In genomic region chr5:53995316-53995715, GRCm38 (mm10) we compare ENCODE assay signal across 8 mouse cellular contexts. TPM values are rescaled to one million over a fixed set of nuclear protein-coding genes. Genes with fewer than 3 reads are reported as not detected.
A peak's percentile ranks its signal among the peaks of the same experiment; 100 is the strongest.
DNase-seq lines count a peak whose midpoint lies in the region; ATAC-seq lines count a peak whose summit lies in the region.

No protein-coding gene starts in this region.

- H3K4me3 ChIP-seq in brown adipose tissue, adult 24 weeks (ENCODE audit: insufficient read depth, low read depth, low read length): peak overlapping the region; percentile 57
- H3K4me3 ChIP-seq in heart, embryonic 14.5 days (ENCODE audit: control insufficient read depth in 1 of 2, insufficient read depth in 1 of 2, low read depth in 1 of 2, low read length in 2 of 2): peak overlapping the region; percentile 39 to 59
- peak overlapping the region; percentile 57 for H3K4me3 ChIP-seq in liver, embryonic 15.5 days (replicated peaks)
- H3K4me3 ChIP-seq in neural tube, embryonic 11.5 days (ENCODE audit: low read depth, low read length): peak overlapping the region; percentile 50
- H3K4me3 ChIP-seq in stomach, embryonic 16.5 days (replicated peaks; ENCODE audit: low read length): peak overlapping the region; percentile 57

- WGBS in heart, embryonic 14.5 days: under 1% methylated on average over 34 of the region's 34 CpGs
- under 1% methylated on average over 34 of the region's 34 CpGs for WGBS in liver, embryonic 15.5 days (ENCODE audit: insufficient replicate concordance)
- WGBS in neural tube, embryonic 11.5 days: under 1% methylated on average over 34 of the region's 34 CpGs
- 1% methylated on average over 34 of the region's 34 CpGs for WGBS in stomach, embryonic 16.5 days

- peak overlapping the region; percentile 68 for H3K9ac ChIP-seq in heart, embryonic 14.5 days (ENCODE audit: low read length)
- peak overlapping the region; percentile 21; the same call in 1 of the 2 replicates for H3K9ac ChIP-seq in liver, embryonic 15.5 days
- H3K9ac ChIP-seq in neural tube, embryonic 11.5 days (ENCODE audit: low read length): peak overlapping the region; percentile 59
- H3K9ac ChIP-seq in stomach, embryonic 16.5 days (ENCODE audit: low read length): peak overlapping the region; percentile 70

- peak; percentile 97 for DNase-seq in CD4-positive helper T cell, adult 2 months (ENCODE audit: low read depth, low spot score)
- DNase-seq in fibroblast of lung, adult 2 months (ENCODE audit: low read depth): peak; percentile 22
- peak; percentile 90 for DNase-seq in kidney, postnatal 14 days
- peak; percentile 63 for DNase-seq in neural tube, embryonic 11.5 days (ENCODE audit: low spot score)

- no peaks in the 10 kb centered on the region for H3K9me3 ChIP-seq in heart, embryonic 14.5 days (ENCODE audit: control insufficient read depth, low read length)
- H3K9me3 ChIP-seq in liver, embryonic 15.5 days (replicated peaks): no peaks in the 10 kb centered on the region
- no peaks in the 10 kb centered on the region for H3K9me3 ChIP-seq in neural tube, embryonic 11.5 days (ENCODE audit: control insufficient read depth, low read length)
- H3K9me3 ChIP-seq in stomach, embryonic 16.5 days (replicated peaks; ENCODE audit: control insufficient read depth, low read length): no peaks in the 10 kb centered on the region

- no peaks in the 10 kb centered on the region for H3K36me3 ChIP-seq in heart, embryonic 14.5 days (ENCODE audit: control insufficient read depth, insufficient read depth, low read length)
- no peaks in the 10 kb centered on the region for H3K36me3 ChIP-seq in liver, embryonic 15.5 days (replicated peaks)
- H3K36me3 ChIP-seq in neural tube, embryonic 11.5 days (ENCODE audit: control insufficient read depth, insufficient read depth, low read length): no peaks in the 10 kb centered on the region
- H3K36me3 ChIP-seq in stomach, embryonic 16.5 days (ENCODE audit: control insufficient read depth, insufficient read depth, low read length): no peaks in the 10 kb centered on the region

- H3K4me1 ChIP-seq in brown adipose tissue, adult 24 weeks (ENCODE audit: control insufficient read depth, insufficient read depth, insufficient read length, low read length): no peaks in the 10 kb centered on the region
- peaks cover 0 to 14% of the 10 kb centered on the region in 2 experiments; a peak in 2 of 4 replicates for H3K4me1 ChIP-seq in heart, embryonic 14.5 days (ENCODE audit: control insufficient read depth in 2 of 2, insufficient read depth in 2 of 2, low read length in 2 of 2)
- H3K4me1 ChIP-seq in liver, embryonic 15.5 days (replicated peaks): peaks cover 36% of the 10 kb centered on the region
- H3K4me1 ChIP-seq in neural tube, embryonic 11.5 days (ENCODE audit: control insufficient read depth, insufficient read depth, low read length): peaks cover 9% of the 10 kb centered on the region
- peaks cover 8% of the 10 kb centered on the region for H3K4me1 ChIP-seq in stomach, embryonic 16.5 days (ENCODE audit: control insufficient read depth, insufficient read depth, low read length)

- ATAC-seq in heart, embryonic 14.5 days (ENCODE audit: insufficient number of reproducible peaks, insufficient read depth, low FRiP score, low read depth): 0 out of 2 replicates have a peak, but pooled peaks have one; percentile 7
- no peak for ATAC-seq in liver, embryonic 15.5 days (ENCODE audit: insufficient read depth)
- ATAC-seq in neural tube, embryonic 11.5 days (ENCODE audit: insufficient read depth, low FRiP score, low TSS enrichment): no peak; the same call in 1 of the 2 replicates
- peak; percentile 65 for ATAC-seq in stomach, embryonic 16.5 days (ENCODE audit: insufficient read depth, low FRiP score)

- H3K27me3 ChIP-seq in heart, embryonic 14.5 days (ENCODE audit: control insufficient read depth, insufficient read depth, low read length): no peaks in the 10 kb centered on the region
- H3K27me3 ChIP-seq in liver, embryonic 15.5 days: peaks cover 32% of the 10 kb centered on the region
- no peaks in the 10 kb centered on the region for H3K27me3 ChIP-seq in neural tube, embryonic 11.5 days (ENCODE audit: control insufficient read depth, insufficient read depth, low read length)
- H3K27me3 ChIP-seq in stomach, embryonic 16.5 days (ENCODE audit: control insufficient read depth, insufficient read depth, low read length): no peaks in the 10 kb centered on the region

- no peak overlapping the region for H3K27ac ChIP-seq in brown adipose tissue, adult 24 weeks (replicated peaks; ENCODE audit: low read depth, low read length)
- H3K27ac ChIP-seq in heart, embryonic 14.5 days (replicated peaks in 1 of 2; ENCODE audit: control insufficient read depth in 1 of 2, insufficient read depth in 1 of 2, low read depth in 2 of 2, low read length in 2 of 2): 0 out of 4 replicates have a peak overlapping the region, but pooled peaks of 1 of the 2 experiments have one; percentile 28
- H3K27ac ChIP-seq in liver, embryonic 15.5 days (replicated peaks): no peak overlapping the region
- H3K27ac ChIP-seq in neural tube, embryonic 11.5 days (ENCODE audit: low read depth, low read length): no peak overlapping the region
- H3K27ac ChIP-seq in stomach, embryonic 16.5 days (ENCODE audit: low read length): peak overlapping the region; percentile 64

- H3K4me2 ChIP-seq in heart, embryonic 14.5 days (ENCODE audit: low read length): peak overlapping the region; percentile 80
- H3K4me2 ChIP-seq in liver, embryonic 15.5 days: peak overlapping the region; percentile 83
- peak overlapping the region; percentile 85 for H3K4me2 ChIP-seq in neural tube, embryonic 11.5 days (ENCODE audit: low read depth)
- peak overlapping the region; percentile 94 for H3K4me2 ChIP-seq in stomach, embryonic 16.5 days (ENCODE audit: low read depth, low read length)

RNA-seq across cellular contexts. Expression of gene Stim2, which starts 3.0 kb away (rescaled TPM):
- 10.8 and 12.6 TPM in 2 replicates for polyA plus RNA-seq in brown adipose tissue, adult 24 weeks (2012; ENCODE audit: insufficient read depth, insufficient read length, missing spikeins)
- 11.9 and 18.1 TPM in 2 replicates for polyA plus RNA-seq in heart, embryonic 14.5 days (2014; fragmentation: Nextera tagmentation; extraction: Ambion mirVana)
- 5.0 and 5.3 TPM in 2 replicates for polyA plus RNA-seq in liver, embryonic 15.5 days (2015; fragmentation: Nextera tagmentation; extraction: Ambion mirVana)
- polyA plus RNA-seq in neural tube, embryonic 11.5 days (2014; fragmentation: Nextera tagmentation; extraction: Ambion mirVana): 22.7 and 25.3 TPM in 2 replicates
- polyA plus RNA-seq in stomach, embryonic 16.5 days (2015; fragmentation: Nextera tagmentation; extraction: Ambion mirVana): 13.1 and 15.9 TPM in 2 replicates

Comparison
In these comparisons a context has a peak if more than half of its experiments do, and no peak if none do; other contexts are left out.
1. DNase-seq: peak in every context shown above with its lines; median percentile 97 in CD4-positive helper T cell, adult 2 months; 90 in kidney, postnatal 14 days; 63 in neural tube, embryonic 11.5 days; 22 in fibroblast of lung, adult 2 months.
2. ATAC-seq: peak in heart, embryonic 14.5 days (single experiment) and stomach, embryonic 16.5 days (single experiment); none in liver, embryonic 15.5 days (single experiment) and neural tube, embryonic 11.5 days (single experiment).
3. Peak in every context shown above with its lines, with median percentiles within 50 percentile points of each other: H3K4me3 ChIP-seq, H3K4me2 ChIP-seq and H3K9ac ChIP-seq.